Mouse (Mus musculus): Measurements from ENCODE around the gene Gm9008. TPM values are rescaled to one million over a fixed set of nuclear protein-coding genes. Genes with fewer than 3 reads are reported as not detected.

Gm9008 gene
- polyA plus RNA-seq (2014; fragmentation: Illumina TruSeq; extraction: RNeasy Lipid Tissue Mini Kit (QIAGEN cat#74804); ENCODE audit: insufficient read depth, low read depth, low replicate concordance) = 0.19 TPM

GRCm38 (mm10) chr6:76497054-76497835 lies at the start of gene Gm9008:
Gm9008 (minus strand) TSS chr6:76497784.

Measured in lung, adult 10 weeks (tissue).